Mouse (Mus musculus) gastrocnemius, adult 8-10 months (tissue): Measurements from ENCODE around the gene Id3. TPM values are rescaled to one million over a fixed set of nuclear protein-coding genes. Genes with fewer than 3 reads are reported as not detected.

Source experiments
- DNase-seq, 2 experiments: peaks; one replicate each; pipeline ENCODE4 v3.0.0; 2022; ENCODE audit warnings: low spot score in 2 of 2
- total RNA-seq, 4 experiments: library from RNA; stranded (reverse); gene quantifications; 2 replicates each; pipeline ENCODE4 v1.2.4; 2022

Gene Id3
- total RNA-seq, 4 experiments from 2014 or later = 8.7 to 16.7 (median 9.6) TPM

DNA sequence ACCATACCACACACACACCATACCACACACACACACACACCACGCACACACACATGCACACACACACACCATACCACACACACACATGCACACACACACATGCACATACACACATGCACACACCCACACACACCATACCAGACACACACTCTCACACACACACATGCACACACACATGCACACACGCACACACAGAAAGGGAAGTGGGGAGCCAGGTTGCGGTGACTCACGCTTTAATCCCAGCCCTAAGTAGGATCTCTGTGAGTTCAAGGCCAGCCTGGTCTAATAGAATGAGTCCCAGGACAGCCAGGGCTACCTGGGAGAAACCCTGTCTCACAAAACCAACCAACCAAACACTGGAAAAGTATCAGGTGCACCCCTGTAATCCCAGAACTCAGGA lies 18.7 kb upstream of the Id3 start:
- no peak for DNase-seq

DNA sequence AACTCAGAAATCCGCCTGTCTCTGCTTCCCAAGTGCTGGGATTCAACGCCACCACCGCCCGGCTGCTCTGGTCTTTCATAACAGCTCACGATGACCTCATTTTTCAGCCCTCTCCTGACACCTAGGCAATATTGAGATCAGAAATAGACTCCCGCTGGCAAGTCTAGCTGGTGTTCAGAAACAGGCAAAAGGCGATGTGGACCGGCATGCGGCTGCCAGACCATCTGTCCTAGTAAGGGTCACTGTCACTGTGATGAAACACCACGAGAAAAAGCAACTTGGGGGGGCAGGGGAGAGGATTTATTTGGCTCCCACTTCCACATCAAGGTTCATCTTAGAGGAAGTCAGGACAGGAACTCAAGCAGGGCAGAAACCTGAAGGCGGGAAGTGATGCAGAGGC lies 17.8 kb upstream of the Id3 start:
- no peak for DNase-seq

DNA sequence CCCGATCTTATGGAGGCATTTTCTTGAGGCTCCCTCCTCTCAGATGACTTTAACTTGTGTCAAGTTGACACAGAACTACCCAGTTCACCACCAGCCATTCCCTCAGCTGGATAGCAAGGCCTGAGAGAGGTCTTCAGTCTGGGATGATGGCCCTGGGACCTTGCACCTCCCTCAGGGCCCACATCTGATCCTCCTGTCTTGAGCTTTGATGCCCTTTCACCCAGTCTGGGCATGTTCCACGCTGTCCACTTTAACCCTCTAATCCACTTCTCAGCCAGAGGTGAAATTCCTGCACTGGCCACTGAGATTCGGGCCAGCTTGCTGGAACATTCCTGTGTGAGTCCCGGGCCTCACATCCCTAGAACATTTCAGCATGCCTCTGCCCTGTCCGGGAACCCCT lies 17.3 kb upstream of the Id3 start:
- no peak for DNase-seq

DNA sequence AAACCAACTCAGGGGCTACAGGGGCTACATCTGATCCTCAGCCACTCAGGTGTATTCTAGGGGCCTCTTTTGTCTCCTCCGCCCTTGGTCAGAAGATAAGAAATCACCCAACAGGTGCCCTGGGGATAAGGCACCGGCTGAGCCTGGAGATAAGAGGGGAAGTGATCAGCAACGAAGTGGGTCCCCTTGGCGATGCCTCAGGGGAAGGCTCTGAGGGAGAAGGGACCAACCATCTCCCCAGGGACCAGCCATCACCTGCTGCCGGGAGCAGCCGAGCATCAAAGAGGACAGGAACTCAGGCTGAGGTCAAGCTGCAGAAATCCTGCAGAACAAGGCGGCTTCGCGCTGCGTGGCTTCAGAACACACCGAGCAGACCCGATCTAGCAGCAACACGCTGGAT lies 15.6 kb upstream of the Id3 start:
- DNase-seq = no peak

DNA sequence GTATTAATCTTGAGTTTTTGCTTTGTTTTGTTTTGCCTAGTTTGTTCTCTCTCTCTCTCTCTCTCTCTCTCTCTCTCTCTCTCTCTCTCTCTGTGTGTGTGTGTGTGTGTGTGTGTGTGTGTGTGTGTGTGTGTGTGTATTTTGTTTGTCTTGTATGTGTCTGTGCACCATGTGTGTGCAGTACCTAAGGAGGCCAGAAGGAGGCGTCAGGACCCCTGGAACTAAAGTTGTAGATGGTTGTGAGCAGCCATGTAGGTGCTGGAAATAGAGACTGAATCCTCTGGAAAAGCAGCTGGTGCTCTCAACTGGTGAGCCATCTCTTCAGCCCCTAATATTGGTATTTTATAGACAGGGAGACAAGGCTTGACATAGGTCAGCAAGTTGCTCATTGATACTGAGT lies 13.5 kb upstream of the Id3 start:
- DNase-seq = no peak

DNA sequence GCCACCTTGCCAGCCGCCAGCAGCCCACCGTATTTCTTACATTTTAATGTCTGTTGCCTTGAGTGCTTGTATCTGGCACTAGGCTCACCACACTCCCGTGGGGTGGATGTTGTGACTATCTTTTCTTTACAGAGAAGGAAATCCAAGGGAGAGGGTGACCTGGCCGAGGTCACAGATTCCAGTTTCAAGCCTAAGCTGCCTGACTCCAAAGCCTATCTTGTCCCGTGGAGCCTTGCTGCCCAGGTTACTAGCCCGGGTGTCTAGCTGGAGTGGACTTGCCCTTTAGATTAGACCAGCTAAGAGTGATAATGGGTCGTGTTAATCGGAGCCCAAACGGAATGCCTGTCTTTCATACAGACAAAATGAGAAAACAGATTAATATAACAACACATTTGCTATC lies 9.5 kb upstream of the Id3 start:
- no peak for DNase-seq

DNA sequence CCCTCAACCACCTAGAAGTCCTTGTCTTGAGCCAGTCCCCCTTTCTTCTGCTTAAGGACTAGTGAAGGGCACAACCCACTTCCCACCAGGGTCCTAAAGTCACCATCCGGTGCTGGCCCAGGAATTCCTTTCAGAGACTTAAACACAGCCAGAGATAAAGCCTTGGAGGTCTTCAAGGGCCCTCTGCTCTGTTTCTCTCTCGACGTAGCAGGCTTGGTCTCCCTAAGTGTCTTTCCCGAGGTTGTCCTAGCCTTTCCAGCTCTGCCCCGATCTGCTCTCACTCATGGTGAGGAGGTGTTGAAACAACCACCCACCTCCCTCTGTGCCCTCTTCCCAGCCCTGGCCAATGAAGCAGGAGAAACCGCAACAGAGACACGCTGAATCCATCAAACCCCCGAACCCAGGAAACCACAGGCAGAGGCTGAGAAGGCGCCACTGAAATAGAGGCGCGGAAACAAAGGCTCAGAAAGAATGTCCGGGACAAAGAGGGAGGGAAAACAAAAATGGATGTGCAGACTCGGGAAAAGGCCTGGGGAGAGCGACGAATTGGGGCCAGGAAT lies 8.8 kb upstream of the Id3 start:
- no peak for DNase-seq

DNA sequence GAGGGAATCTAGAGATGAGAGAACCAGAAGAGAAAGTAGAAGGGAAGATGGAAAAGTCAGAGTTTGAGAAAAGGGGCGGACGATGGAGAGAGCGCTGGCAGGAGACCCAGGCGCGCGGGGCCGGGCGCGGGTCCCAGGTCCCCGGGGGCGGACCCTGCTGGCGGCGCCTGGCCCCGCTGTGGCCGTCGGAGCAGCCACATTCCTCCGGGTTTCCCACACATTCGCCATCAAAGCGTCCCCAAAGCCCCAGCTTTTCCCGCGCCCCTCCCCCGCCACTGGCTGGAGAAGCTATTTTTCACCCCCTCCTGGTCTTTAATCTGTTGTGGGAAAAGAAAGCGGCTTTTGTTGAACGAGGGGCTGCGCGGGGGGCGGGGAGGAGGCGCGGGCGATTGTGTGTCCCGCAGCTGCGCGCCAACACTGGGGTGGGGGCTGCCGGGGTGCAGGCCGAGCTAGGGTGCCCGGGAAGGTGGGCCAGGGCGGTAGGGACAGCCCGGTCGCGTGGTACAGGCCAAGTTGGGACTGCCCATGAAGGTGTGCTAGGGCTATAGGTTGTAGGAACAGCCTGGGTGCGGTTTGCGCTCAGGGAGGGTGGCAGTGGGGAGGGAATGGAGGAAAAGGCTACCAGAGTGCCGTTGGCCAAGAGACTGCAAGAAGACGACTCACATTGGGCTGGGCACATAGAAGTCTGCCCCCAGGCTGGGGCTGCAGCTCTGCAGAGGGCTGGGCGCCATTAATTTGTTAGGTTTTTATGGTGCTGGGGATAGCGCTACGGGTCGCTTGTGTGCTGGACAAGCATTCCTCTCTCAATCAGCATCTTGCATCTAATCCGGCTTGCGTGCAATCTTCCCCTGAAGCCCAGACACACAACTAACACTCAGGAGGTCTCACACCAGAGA lies 8.1 kb upstream of the Id3 start:
- peak in 1 of 2 experiments; percentile 34 for DNase-seq

DNA sequence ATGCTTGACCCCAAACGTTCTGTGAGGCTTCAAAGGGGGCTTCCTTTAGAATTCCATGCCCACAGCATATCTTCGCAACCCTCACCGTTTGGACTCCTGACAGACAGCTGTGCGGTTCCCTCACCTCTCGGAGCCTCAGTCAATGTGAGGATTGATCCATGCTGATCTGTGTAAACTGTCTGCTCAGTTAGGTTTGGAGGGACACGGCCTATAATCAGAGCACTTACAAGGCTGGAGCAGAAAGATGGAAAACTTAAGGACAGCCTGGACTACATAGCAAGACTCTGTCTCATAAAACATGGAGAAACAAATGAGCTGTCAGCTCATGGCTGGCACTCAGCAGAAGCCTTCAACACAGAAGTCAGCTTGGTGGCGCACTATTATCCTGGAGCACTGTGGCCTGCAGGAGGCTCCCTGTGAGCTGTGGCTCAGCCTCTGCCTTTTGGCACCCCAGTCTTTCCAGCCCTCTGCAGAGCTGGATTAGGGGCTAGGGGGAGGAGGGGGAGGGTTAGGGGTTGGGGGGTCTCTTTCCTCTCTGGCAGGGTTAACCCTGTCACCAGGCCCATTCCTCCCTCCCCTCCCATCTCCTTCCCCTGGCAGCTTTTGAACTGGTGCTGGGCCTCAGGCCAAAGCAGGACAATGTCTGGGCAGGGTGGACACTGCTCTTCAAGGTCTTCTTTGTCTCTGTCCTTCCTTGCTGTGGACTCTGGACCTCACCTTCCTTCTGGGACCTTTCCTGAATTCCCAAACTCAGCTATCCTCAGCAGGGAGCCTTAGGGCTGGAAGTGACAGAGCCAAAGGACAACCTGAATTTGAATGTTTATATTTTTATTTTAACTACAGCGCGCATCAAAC lies 7.2 kb upstream of the Id3 start:
- DNase-seq = no peak

DNA sequence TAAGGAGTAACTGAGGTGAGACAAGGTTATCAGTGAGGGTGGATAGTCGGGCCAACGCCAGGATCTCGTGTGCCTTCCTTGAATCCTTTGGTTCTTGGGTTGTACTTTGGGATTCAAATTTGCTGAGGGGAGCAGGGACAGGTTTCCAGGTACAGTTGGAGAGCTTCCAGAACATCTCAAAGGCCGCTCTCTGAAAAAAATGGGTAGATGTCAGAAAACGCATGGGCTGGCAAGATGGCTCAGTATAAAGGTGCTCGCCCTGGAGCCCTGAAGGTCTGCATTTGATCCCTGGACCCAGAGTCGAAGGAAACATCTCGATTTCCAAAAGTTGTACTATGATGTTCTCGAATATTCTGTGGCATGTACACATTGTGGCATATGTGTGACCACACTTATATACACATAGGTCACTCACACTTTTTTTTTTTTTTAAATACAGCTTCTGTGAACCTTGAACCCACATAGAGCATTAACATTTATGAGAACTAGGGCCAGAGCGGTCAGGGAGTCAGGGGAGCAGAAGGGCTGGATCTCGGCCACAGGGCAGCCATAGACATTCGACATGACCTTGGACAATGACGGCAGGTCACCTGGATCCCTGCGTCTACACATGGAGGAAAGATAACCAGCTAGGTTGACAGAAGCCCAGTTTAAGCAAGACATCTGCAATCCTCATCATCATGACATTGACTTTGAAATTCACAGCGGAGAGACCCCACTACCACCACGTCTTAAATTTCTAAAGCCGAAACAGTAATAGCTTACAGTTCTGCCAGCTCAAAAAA lies 3.8 kb upstream of the Id3 start:
- DNase-seq = no peak

DNA sequence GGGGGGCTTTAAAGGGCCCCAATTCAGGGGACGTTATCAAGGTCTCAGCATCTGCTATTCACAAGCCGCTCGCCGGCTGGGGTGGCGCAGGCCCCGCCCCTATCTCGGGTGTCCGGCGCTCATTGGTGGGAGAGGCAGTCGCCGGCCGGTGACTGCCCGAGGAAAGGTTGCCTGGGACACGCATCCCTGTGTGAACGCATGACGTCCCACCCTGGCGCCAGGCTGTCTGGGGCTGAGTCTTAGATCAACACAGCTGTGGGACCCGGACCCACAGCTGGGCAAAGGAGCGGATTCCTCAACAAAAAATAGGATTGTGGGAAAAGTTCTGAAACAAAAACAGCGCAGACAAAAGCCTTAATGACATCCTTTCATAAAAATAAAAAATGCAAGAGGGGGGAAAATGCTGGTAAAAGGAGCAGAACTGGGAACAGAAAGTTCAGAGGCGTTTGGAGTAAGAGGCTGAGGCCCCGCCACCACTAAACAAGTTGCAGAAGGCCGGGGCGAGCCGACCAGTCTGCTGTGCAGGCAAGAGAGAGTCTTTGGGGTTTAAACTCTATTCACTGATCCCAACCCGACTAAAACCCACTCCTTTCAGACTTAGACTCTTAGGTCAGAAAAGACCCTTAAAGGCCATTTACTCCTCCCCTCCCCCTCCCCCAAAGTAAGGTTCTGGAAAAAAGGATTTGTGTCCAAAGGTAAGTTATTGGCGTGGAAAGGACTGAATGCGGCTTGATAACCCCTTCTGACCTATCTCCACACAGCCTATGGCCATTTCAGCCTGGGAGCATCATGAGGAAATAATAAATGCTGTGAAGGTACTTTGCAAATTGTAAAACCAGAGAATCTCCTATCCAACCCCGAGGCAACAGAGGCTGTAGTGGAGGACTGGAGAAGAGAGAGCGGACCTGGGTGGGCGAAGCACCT lies 2.7 kb upstream of the Id3 start:
- peak; percentile 82 to 90 for DNase-seq

DNA sequence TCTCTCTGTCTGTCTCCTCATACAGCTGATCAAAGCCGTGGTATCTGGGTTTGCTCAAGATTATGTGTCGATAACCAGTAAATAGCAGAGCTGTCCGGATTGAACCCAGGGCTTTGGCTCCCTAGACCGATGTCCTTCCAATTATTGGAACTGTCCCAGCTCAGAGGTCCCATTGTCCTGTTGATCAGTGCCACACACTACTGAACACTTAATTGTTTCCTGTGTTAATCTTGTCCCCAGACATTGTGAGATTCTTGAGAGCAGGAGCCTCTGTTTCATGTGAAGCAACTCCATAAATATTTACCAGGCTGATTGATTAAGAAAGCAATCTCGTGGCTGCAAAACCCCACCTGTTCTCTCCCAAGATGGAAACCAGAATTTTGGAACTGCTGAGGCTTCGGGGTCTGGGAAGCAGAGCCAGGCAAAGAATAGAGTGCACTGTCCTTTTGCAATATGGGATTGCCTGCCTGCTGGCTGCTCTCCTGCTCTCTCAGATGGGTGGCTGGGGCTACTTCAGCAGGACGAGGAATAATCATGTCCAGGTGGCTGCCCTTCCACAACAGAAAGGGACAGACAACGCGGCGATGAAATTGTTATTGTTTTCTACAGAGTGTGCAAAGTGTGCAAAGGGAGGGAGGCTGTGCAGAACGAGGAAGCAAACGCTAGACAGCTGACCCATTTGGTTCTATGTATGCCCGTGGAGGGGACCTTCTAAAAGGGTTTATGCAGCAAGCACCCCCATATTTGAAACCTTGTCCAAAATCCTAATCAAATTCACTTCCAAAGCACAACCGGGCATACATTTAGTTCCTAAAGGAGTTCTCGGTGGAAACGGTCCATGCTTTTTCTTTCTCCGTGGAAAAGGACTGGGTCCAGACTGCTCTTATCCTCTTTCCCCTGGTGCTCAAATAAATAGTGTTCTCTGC lies 767 bp upstream of the Id3 start:
- no peak for DNase-seq

DNA sequence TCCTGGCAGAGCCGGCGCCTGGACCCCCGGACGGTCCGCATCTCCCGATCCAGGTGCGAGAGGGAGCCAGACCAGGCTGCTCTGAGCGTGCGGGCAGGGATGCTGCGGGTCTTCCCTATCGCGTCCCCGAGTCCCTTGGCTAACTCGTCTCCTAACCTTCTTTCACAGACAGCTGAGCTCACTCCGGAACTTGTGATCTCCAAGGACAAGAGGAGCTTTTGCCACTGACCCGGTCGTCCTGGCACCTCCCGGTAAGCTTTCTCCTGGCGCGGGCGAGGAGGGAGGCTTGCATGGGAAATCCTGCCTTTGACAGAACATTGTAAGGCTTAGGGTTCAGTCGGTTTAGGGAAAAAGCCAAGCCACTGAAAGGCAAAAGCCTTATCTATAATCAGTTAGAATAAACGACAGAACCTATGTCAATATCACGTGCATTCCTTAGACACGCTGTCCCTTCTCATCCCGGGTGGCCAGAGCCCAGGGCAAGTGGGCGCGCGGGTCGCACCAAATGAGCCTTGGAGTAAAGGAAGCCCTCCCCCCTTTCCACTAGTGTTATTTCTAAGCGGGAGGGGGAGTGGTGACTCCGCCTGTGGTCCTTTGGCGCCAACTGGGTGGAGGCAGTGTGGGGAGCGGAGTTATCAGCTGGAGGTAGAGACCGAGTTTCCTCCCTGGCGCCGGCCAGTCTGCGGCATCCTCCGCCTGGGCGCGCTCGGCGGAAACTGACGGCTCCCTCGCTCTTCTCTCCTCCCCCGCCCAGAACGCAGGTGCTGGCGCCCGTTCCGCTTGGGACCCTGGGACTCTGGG lies 1.0 kb downstream of the Id3 start:
- peak; percentile 44 to 65 for DNase-seq

DNA sequence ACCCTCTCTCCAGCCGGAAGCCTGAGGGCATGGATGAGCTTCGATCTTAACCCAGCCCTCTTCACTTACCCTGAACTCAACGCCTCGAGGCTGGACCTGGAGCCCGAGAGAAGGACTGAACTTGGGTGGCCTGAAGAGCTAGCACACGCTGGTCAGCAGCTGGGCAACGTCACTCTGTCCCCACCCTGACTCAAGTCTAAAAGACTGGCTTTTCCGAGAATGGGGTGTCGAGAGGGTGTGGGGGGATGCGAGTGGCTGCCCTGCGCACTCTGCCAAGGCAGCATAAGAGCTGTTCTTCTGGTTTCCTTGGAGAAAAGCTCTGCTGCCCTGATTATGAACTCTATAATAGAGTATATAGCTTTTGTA lies 1.6 kb downstream of the Id3 start:
- no peak for DNase-seq

DNA sequence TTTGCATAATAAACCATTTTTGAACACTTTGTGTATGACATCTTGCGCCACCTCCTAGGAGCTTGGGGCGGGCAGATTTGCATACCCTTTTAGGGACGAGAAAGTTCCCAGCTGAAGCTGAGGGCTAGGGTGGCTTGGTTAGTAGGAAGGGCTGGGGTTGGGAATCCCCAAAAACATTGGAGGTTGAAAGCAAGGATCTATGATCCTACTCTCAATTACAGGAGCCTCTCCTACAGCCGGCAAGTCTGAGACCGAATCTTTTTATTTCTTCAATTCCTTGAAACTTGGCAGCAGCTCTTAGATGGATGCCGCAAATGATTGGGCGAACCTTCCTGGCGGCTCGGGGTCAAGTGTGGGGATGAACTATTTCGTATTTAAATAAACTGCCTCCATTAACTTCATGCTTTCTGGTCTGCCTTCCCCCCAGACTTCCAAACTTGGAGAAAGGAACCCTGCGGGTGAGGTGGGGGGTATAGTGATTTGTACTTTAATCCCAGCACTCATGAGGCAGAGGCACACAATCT lies 2.1 kb downstream of the Id3 start:
- no peak for DNase-seq

DNA sequence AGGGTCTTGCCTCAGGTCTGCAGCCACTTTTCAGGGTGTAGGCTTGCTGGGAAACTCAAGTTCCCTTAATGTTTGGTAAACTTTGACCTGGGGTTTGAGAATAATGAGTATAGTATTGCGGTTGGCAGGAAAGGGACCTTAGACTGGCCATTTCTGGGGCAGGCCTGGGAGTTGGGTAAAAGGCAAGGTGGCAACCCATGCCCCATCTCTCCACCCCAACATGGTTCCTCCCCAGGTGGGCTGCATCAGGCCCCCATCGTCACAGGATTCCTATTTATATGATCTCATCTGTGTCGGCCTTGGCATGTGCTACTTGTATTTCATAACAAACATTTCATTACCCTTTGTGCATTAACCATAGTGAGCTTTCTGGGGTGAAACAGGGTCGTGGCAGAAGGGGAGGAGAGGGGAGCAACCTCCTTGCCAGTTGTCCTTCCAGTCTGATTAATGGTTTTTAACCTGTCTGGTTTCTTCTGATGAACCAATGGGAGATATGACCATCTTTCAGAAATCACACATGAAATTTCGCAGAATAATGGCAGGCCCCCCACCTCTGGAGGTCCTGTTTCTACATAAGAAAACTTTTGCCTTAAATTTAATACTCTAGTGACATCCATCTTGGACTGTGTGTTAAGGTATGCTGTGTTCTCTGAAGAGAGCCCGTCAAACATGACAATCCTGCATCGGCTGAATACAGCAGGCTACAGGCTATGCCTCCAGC lies 2.9 kb downstream of the Id3 start:
- DNase-seq = no peak

DNA sequence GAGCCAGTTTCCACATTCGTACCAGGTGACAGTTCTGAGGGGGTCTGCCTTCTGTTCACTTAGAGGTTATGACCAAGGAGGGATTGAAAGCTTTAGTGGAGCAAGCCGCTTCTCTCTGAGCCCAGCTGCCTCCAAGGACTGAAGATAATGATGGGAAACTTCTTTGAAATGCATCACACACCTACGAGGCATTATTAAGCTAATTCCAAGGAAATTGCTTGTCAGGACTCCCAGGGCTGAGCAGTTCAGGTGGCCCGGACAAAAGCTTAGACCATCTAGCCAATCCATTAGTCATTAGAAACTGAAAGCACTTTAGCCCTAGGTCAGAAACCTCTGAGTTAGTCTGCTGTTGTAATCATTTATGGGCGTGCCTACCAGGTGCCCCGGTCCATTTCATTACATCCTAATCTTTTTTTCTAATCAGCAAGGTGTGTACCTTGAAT lies 3.4 kb downstream of the Id3 start:
- no peak for DNase-seq
